ENCODE assay signal across 18 mouse cellular contexts in genomic region chr4:46700223-46700651, GRCm38 (mm10). TPM values are rescaled to one million over a fixed set of nuclear protein-coding genes. Genes with fewer than 3 reads are reported as not detected.
DNase-seq lines count a peak whose midpoint lies in the region; ATAC-seq and TF ChIP-seq lines count a peak whose summit lies in the region.
"Had no signal": no experiment of that assay in that cellular context is flagged by ENCODE, and none has a peak within 500 bp of the region (broad histone marks: within the 10 kb centered on the region; RNA-seq: fewer than 3 reads in every experiment).

No protein-coding gene starts in this region.

- 11% methylated on average over 10 of the region's 10 CpGs for WGBS in forebrain, postnatal 0 days
- WGBS in midbrain, embryonic 16.5 days: 45% methylated on average over 10 of the region's 10 CpGs

- no peak overlapping the region for H3K4me2 ChIP-seq in forebrain, postnatal 0 days (ENCODE audit: low read depth)
- H3K4me2 ChIP-seq in midbrain, embryonic 16.5 days (ENCODE audit: low read length): no peak overlapping the region
- H3K4me2 ChIP-seq: intestine, embryonic 15.5 days; limb, embryonic 12.5 days had no signal

- H3K36me3 ChIP-seq in forebrain, postnatal 0 days (ENCODE audit: insufficient read depth): no peaks in the 10 kb centered on the region
- no peaks in the 10 kb centered on the region for H3K36me3 ChIP-seq in midbrain, embryonic 16.5 days (ENCODE audit: control insufficient read depth, insufficient read depth, low read length)
- H3K36me3 ChIP-seq: intestine, embryonic 15.5 days; limb, embryonic 12.5 days had no signal

- H3K27me3 ChIP-seq in forebrain, postnatal 0 days (ENCODE audit: insufficient read depth, low read length): no peaks in the 10 kb centered on the region
- no peaks in the 10 kb centered on the region; the same call in 1 of the 2 replicates for H3K27me3 ChIP-seq in midbrain, embryonic 16.5 days (ENCODE audit: control insufficient read depth, insufficient read depth, low read depth, low read length)
- H3K27me3 ChIP-seq: intestine, embryonic 15.5 days had no signal

- DNase-seq in layer of hippocampus, adult 2 months (ENCODE audit: low spot score in 2 of 2): no peak
- DNase-seq in layer of hippocampus, postnatal 10 days (ENCODE audit: low spot score in 2 of 2): no peak
- DNase-seq in brain, adult 2 months (ENCODE audit: low read depth, low spot score): peak; percentile 53
- peak; percentile 48 for DNase-seq in forebrain, postnatal 0 days
- no peak for DNase-seq in heart, postnatal 25 days (ENCODE audit: low spot score)
- DNase-seq: cerebellum, postnatal 14 days; gastrocnemius, postnatal 14 days; heart, postnatal 10 days; kidney, postnatal 10 days; thymus, postnatal 25 days had no signal

- H3K4me1 ChIP-seq in forebrain, postnatal 0 days (ENCODE audit: insufficient read depth): 0 out of 2 replicates have a peak, but pooled peaks cover 3% of the 10 kb centered on the region
- no peaks in the 10 kb centered on the region for H3K4me1 ChIP-seq in midbrain, embryonic 16.5 days (ENCODE audit: control insufficient read depth, insufficient read depth, low read length)
- H3K4me1 ChIP-seq: intestine, embryonic 15.5 days had no signal

- no peak overlapping the region for H3K9ac ChIP-seq in forebrain, postnatal 0 days
- no peak overlapping the region for H3K9ac ChIP-seq in midbrain, embryonic 16.5 days (ENCODE audit: low read depth, low read length)
- H3K9ac ChIP-seq: intestine, embryonic 15.5 days; limb, embryonic 12.5 days; liver, embryonic 14.5 days had no signal

- H3K27ac ChIP-seq in layer of hippocampus, adult 2 months: peak overlapping the region; percentile 71
- peak overlapping the region; percentile 50 for H3K27ac ChIP-seq in forebrain, postnatal 0 days (ENCODE audit: low read depth, low read length)
- peak overlapping the region; percentile 54; the same call in 1 of the 2 replicates for H3K27ac ChIP-seq in midbrain, embryonic 16.5 days (ENCODE audit: low read length)
- H3K27ac ChIP-seq: intestine, embryonic 15.5 days; limb, embryonic 12.5 days; liver, embryonic 14.5 days had no signal

- ATAC-seq in forebrain, postnatal 0 days: peak; percentile 79
- peak; percentile 54 for ATAC-seq in midbrain, embryonic 16.5 days
- no peak for ATAC-seq in CD4-positive, CD25-positive, alpha-beta regulatory T cell, adult 4 months
- no peak for ATAC-seq in megakaryocyte, adult 5-6 weeks (ENCODE audit: poor library complexity, severe bottlenecking)
- ATAC-seq: intestine, embryonic 15.5 days; lung, postnatal 0 days had no signal

- no peak overlapping the region for H3K4me3 ChIP-seq in layer of hippocampus, adult 2 months
- no peak overlapping the region for H3K4me3 ChIP-seq in forebrain, postnatal 0 days (ENCODE audit: low read depth, low read length)
- H3K4me3 ChIP-seq in midbrain, embryonic 16.5 days (ENCODE audit: low read depth, low read length): no peak overlapping the region
- H3K4me3 ChIP-seq: intestine, embryonic 15.5 days; limb, embryonic 12.5 days; megakaryocyte, embryonic 14.5 days had no signal

- H3K9me3 ChIP-seq in forebrain, postnatal 0 days (ENCODE audit: low read length): no peaks in the 10 kb centered on the region
- H3K9me3 ChIP-seq in midbrain, embryonic 16.5 days (replicated peaks; ENCODE audit: control insufficient read depth, low read length, poor library complexity, severe bottlenecking): no peaks in the 10 kb centered on the region
- H3K9me3 ChIP-seq: intestine, embryonic 15.5 days; limb, embryonic 12.5 days had no signal

- intact Hi-C loops in heart, postnatal 25 days (cut with DNase I): no loop called here

- TF ChIP-seq CTCF in layer of hippocampus, adult 2 months (conservative IDR thresholded peaks at IDR 0.05): no peak
- no peak for TF ChIP-seq CTCF in forebrain, postnatal 0 days (IDR thresholded peaks at IDR 0.05; ENCODE audit: low read depth)

RNA-seq across cellular contexts. Expression of gene Tbc1d2, which starts 50.2 kb away (rescaled TPM):
- 1 to 10 TPM; 2.6 to 3.1 TPM for total RNA-seq in layer of hippocampus, adult 2 months (2021)
- 1 to 10 TPM; 2.5 to 2.9 TPM for total RNA-seq in layer of hippocampus, postnatal 10 days (2021)
- 0.77 and 1.5 TPM in 2 replicates for total RNA-seq in forebrain, postnatal 0 days (2014; rRNA removed)
- polyA plus RNA-seq in forebrain, postnatal 0 days (2015; fragmentation: Nextera tagmentation; extraction: Ambion mirVana): 0.47 and 0.67 TPM in 2 replicates
- polyA plus RNA-seq in midbrain, embryonic 16.5 days (2015; fragmentation: Nextera tagmentation; extraction: Ambion mirVana): 0.65 and 0.82 TPM in 2 replicates
- under 1 TPM; 0.18 to 0.58 TPM for polyA plus RNA-seq in CD4-positive, CD25-positive, alpha-beta regulatory T cell, adult 4 months (2017; shearing (Covaris generic))
- total RNA-seq in megakaryocyte, adult 5-6 weeks (2015): 8.9 and 10.4 TPM in 2 replicates
- 8.5 and 11.6 TPM in 2 replicates for total RNA-seq in megakaryocyte, adult 5-6 weeks (2017)
- total RNA-seq in heart, postnatal 25 days (2021): 1 to 10 TPM; 1.2 to 1.5 TPM

Comparison
In these comparisons a context has a peak if more than half of its experiments do, and no peak if none do; other contexts are left out.
1. DNase-seq: peak in brain, adult 2 months (single experiment) and forebrain, postnatal 0 days (single experiment); none in layer of hippocampus, adult 2 months (0 of 2), layer of hippocampus, postnatal 10 days (0 of 2) and heart, postnatal 25 days (single experiment).
2. ATAC-seq: peak in forebrain, postnatal 0 days (single experiment) and midbrain, embryonic 16.5 days (single experiment); none in CD4-positive, CD25-positive, alpha-beta regulatory T cell, adult 4 months (single experiment) and megakaryocyte, adult 5-6 weeks (single experiment).
3. Peak in every context shown above with its lines, with median percentiles within 50 percentile points of each other: H3K27ac ChIP-seq.